Mouse (Mus musculus) midbrain, embryonic 12.5 days (tissue): Measurements from ENCODE around the gene Nampt. TPM values are rescaled to one million over a fixed set of nuclear protein-coding genes. Genes with fewer than 3 reads are reported as not detected.

Experiments
- polyA plus RNA-seq: library from polyadenylated mRNA; unstranded; fragments of >200 nt; fragmentation: Nextera tagmentation; extraction: Ambion mirVana; gene quantifications from 2 replicates; pipeline ENCODE4 v1.2.1, GENCODE M21; 2016

The Nampt gene
- polyA plus RNA-seq, 1 experiment from 2014 or later: 33.0 TPM

Other genes starting within 250 kb of the Nampt start
- 39.9 and 41.0 TPM in 2 replicates for gene Sypl, start 134.3 kb downstream of the Nampt start, polyA plus RNA-seq